Mouse (Mus musculus) embryonic facial prominence, embryonic 14.5 days (tissue): ENCODE data around the gene Mdfi. TPM values are rescaled to one million over a fixed set of nuclear protein-coding genes. Genes with fewer than 3 reads are reported as not detected.
"Not testable (repeated sequence)": the region's sequence is repeated elsewhere in the genome, so short reads cannot be mapped to it uniquely, and the experiment has no call there.

Experiments used
- ATAC-seq: fragments of 200-750 bp; cut with Nextera tagmentation; 2 replicates; pipeline ENCODE4 v1.8.0; 2017; ENCODE audit warnings: low read depth, moderate number of reproducible peaks, moderate TSS enrichment
- DNase-seq: peaks from one replicate; pipeline ENCODE4 v3.0.0-alpha.2; 2015; ENCODE audit warnings: low spot score
- H3K27ac ChIP-seq: fragments of 300-500 bp; sonication (generic); replicated peaks from 2 replicates; pipeline ENCODE4 v1.5.1; 2014; ENCODE audit warnings: low read depth, mild to moderate bottlenecking, low read length, moderate library complexity
- H3K27me3 ChIP-seq: fragments of 300-500 bp; sonication (generic); replicated peaks from 2 replicates; pipeline ENCODE4 v1.6.1; 2014; ENCODE audit warnings: low read length; ENCODE audit not compliant: control insufficient read depth, insufficient read depth
- H3K36me3 ChIP-seq: fragments of 300-500 bp; sonication (generic); 2 replicates; pipeline ENCODE4 v1.6.1; 2014; ENCODE audit warnings: low read length, mixed read lengths; ENCODE audit not compliant: control insufficient read depth, insufficient read depth
- H3K4me1 ChIP-seq: fragments of 300-500 bp; sonication (generic); 2 replicates; pipeline ENCODE4 v1.6.1; 2014; ENCODE audit warnings: antibody characterized with exemption, low read length; ENCODE audit not compliant: control insufficient read depth, insufficient read depth
- H3K4me2 ChIP-seq: fragments of 300-500 bp; sonication (generic); 2 replicates; pipeline ENCODE4 v1.6.1; 2014; ENCODE audit warnings: low read depth, mild to moderate bottlenecking, low read length, moderate library complexity, mixed read lengths
- H3K4me3 ChIP-seq: fragments of 300-500 bp; sonication (generic); 2 replicates; pipeline ENCODE4 v1.5.1; 2014; ENCODE audit warnings: low read depth, mild to moderate bottlenecking, low read length
- H3K9ac ChIP-seq: fragments of 300-500 bp; sonication (generic); 2 replicates; pipeline ENCODE4 v1.6.1; 2014; ENCODE audit warnings: low read depth, mild to moderate bottlenecking, low read length, moderate library complexity, mixed read lengths
- H3K9me3 ChIP-seq: fragments of 300-500 bp; sonication (generic); 2 replicates; pipeline ENCODE4 v1.6.1; 2016; ENCODE audit warnings: low read length; ENCODE audit not compliant: control insufficient read depth
- WGBS: fragments of 180-500 bp; shearing (Covaris S2); extraction: QIAGEN DNeasy Blood & Tissue Kit; methylation state at CpG from one replicate; pipeline ENCODE4 v1.1.7; 2014; 5-methylcytosine and 5-hydroxymethylcytosine counted together
- polyA plus RNA-seq: library from polyadenylated mRNA; unstranded; fragments of >200 nt; fragmentation: Nextera tagmentation; extraction: Ambion mirVana; gene quantifications from 2 replicates; pipeline ENCODE4 v1.2.1, GENCODE M21; 2014

Mdfi gene
- polyA plus RNA-seq, 1 experiment from 2014 or later: 54.5 TPM

- Histone ChIP-seq H3K27ac (no peak overlapping the region), H3K9me3 (peaks cover 6% of the 10 kb centered on the region; the same call in 1 of the 2 replicates), H3K27me3 (no peaks in the 10 kb centered on the region), H3K36me3 (no peaks in the 10 kb centered on the region), H3K4me2 (no peak overlapping the region), H3K9ac (no peak overlapping the region), H3K4me1 (peaks cover 4% of the 10 kb centered on the region; the same call in 1 of the 2 replicates), H3K4me3 (no peak overlapping the region)
- DNase-seq (no peak), ATAC-seq (no peak)
- WGBS: 96% methylated on average over 3 of the region's 4 CpGs
These were observed 18.8 kb upstream of the Mdfi start for GRCm38 (mm10) chr17:47853336-47853735.

- Histone ChIP-seq H3K9ac (0 out of 2 replicates have a peak overlapping the region, but pooled peaks have one; percentile 11), H3K4me3 (peak overlapping the region; percentile 18; the same call in 1 of the 2 replicates), H3K4me2 (peak overlapping the region; percentile 50)
- DNase-seq (peak; percentile 59), ATAC-seq (peak; percentile 74)
- H3K27me3 ChIP-seq, H3K4me1 ChIP-seq, H3K9me3 ChIP-seq, H3K36me3 ChIP-seq, H3K27ac ChIP-seq: not testable (repeated sequence)
- WGBS: 9% methylated on average over 19 of the region's 22 CpGs
These were observed 17.4 kb upstream of the Mdfi start for GRCm38 (mm10) chr17:47851798-47852360.

GRCm38 (mm10) chr17:47850639-47851314 lies 16.3 kb upstream of the Mdfi start:
- no peak overlapping the region for H3K4me3 ChIP-seq
- H3K9me3 ChIP-seq: peaks cover 3% of the 10 kb centered on the region; the same call in 1 of the 2 replicates
- ATAC-seq: no peak
- H3K9ac ChIP-seq: no peak overlapping the region
- WGBS: 77% methylated on average over 7 of the region's 7 CpGs
- H3K4me1 ChIP-seq: peaks cover 4% of the 10 kb centered on the region; the same call in 1 of the 2 replicates
- no peaks in the 10 kb centered on the region for H3K27me3 ChIP-seq
- H3K36me3 ChIP-seq: no peaks in the 10 kb centered on the region
- H3K4me2 ChIP-seq: no peak overlapping the region
- H3K27ac ChIP-seq: no peak overlapping the region
- DNase-seq: no peak

- no peak overlapping the region for H3K27ac ChIP-seq
- no peak overlapping the region for H3K4me3 ChIP-seq
- 79% methylated on average over 3 of the region's 3 CpGs for WGBS
- H3K4me1 ChIP-seq: peaks cover 4% of the 10 kb centered on the region; the same call in 1 of the 2 replicates
- ATAC-seq (no peak), DNase-seq (no peak)
- H3K27me3 ChIP-seq: no peaks in the 10 kb centered on the region
- H3K9me3 ChIP-seq: no peaks in the 10 kb centered on the region
- H3K9ac ChIP-seq: no peak overlapping the region
- H3K36me3 ChIP-seq: no peaks in the 10 kb centered on the region
- no peak overlapping the region for H3K4me2 ChIP-seq
These were observed 15.5 kb upstream of the Mdfi start for GRCm38 (mm10) chr17:47850035-47850434.

GRCm38 (mm10) chr17:47847985-47848384 lies 13.5 kb upstream of the Mdfi start:
- Histone ChIP-seq H3K27ac (no peak overlapping the region), H3K36me3 (no peaks in the 10 kb centered on the region), H3K27me3 (no peaks in the 10 kb centered on the region), H3K4me3 (no peak overlapping the region), H3K4me1 (peaks cover 4% of the 10 kb centered on the region; the same call in 1 of the 2 replicates), H3K9ac (no peak overlapping the region), H3K4me2 (no peak overlapping the region), H3K9me3 (no peaks in the 10 kb centered on the region)
- DNase-seq (no peak), ATAC-seq (no peak)
- 84% methylated on average over 6 of the region's 6 CpGs for WGBS

GRCm38 (mm10) chr17:47845609-47846008 lies 11.1 kb upstream of the Mdfi start:
- no peak overlapping the region for H3K27ac ChIP-seq
- H3K4me3 ChIP-seq: no peak overlapping the region
- H3K9me3 ChIP-seq: no peaks in the 10 kb centered on the region
- H3K27me3 ChIP-seq: no peaks in the 10 kb centered on the region
- WGBS: 75% methylated on average over 11 of the region's 11 CpGs
- no peaks in the 10 kb centered on the region for H3K36me3 ChIP-seq
- no peak for ATAC-seq
- H3K9ac ChIP-seq: no peak overlapping the region
- no peaks in the 10 kb centered on the region for H3K4me1 ChIP-seq
- DNase-seq: no peak
- H3K4me2 ChIP-seq: no peak overlapping the region

GRCm38 (mm10) chr17:47843465-47843864 lies 9.0 kb upstream of the Mdfi start:
- no peaks in the 10 kb centered on the region for H3K36me3 ChIP-seq
- ATAC-seq (no peak), DNase-seq (no peak)
- H3K27ac ChIP-seq: no peak overlapping the region
- H3K27me3 ChIP-seq: no peaks in the 10 kb centered on the region
- H3K9ac ChIP-seq: no peak overlapping the region
- H3K4me3 ChIP-seq: no peak overlapping the region
- H3K4me1 ChIP-seq: no peaks in the 10 kb centered on the region
- H3K9me3 ChIP-seq: no peaks in the 10 kb centered on the region
- WGBS: 98% methylated on average over 3 of the region's 3 CpGs
- no peak overlapping the region for H3K4me2 ChIP-seq

- Histone ChIP-seq H3K27me3 (no peaks in the 10 kb centered on the region), H3K36me3 (no peaks in the 10 kb centered on the region), H3K4me2 (no peak overlapping the region), H3K27ac (no peak overlapping the region), H3K4me1 (peaks cover 5% of the 10 kb centered on the region), H3K4me3 (no peak overlapping the region), H3K9ac (no peak overlapping the region), H3K9me3 (no peaks in the 10 kb centered on the region)
- no peak for ATAC-seq
- peak; percentile 59 for DNase-seq
- WGBS: 62% methylated on average over 19 of the region's 19 CpGs
These were observed 7.6 kb upstream of the Mdfi start for GRCm38 (mm10) chr17:47841931-47842623.
